Mouse (Mus musculus) adrenal gland, adult 18-20 months (tissue): ENCODE measurements around the gene Gm17660. TPM values are rescaled to one million over a fixed set of nuclear protein-coding genes. Genes with fewer than 3 reads are reported as not detected.

Source experiments
- DNase-seq, 2 experiments: peaks; one replicate each; pipeline ENCODE4 v3.0.0; 2021 to 2022; ENCODE audit warnings: low spot score in 2 of 2
- long read RNA-seq, 2 experiments: library from polyadenylated mRNA; stranded (forward); transcript quantifications; one replicate each; pipeline ENCODE4 v2.0.0; 2021
- total RNA-seq, 2 experiments: library from RNA; stranded (reverse); gene quantifications; 1 replicate in 1 of 2; 2 replicates in 1 of 2; pipeline ENCODE4 v1.2.3; 2021

Gm17660 gene
- not detected for total RNA-seq
- long read RNA-seq, experiment 1, result 0 reads
- long read RNA-seq, experiment 2, result 0 reads

- DNase-seq, result no peak
Measured at GRCm38 (mm10) chr5:104077508-104077907, at the start of gene Gm17660. Gene Gm17660, minus strand, starts transcription at chr5:104077608.

- no peak for DNase-seq
Measured at GRCm38 (mm10) chr5:104126561-104127320, 49.3 kb upstream of the Gm17660 start.

- DNase-seq, result no peak
Measured at GRCm38 (mm10) chr5:104124016-104124658, 46.7 kb upstream of the Gm17660 start.

GRCm38 (mm10) chr5:104115890-104116289 is 38.5 kb upstream of the Gm17660 start:
- no peak for DNase-seq

- DNase-seq, result peak in 1 of 2 experiments; percentile 41
Measured at GRCm38 (mm10) chr5:104115118-104115517, 37.7 kb upstream of the Gm17660 start.

- no peak for DNase-seq
Measured at GRCm38 (mm10) chr5:104113491-104114172, 36.2 kb upstream of the Gm17660 start, which contains the start of gene Sparcl1. Gene Sparcl1, minus strand, starts transcription at chr5:104113733.

- no peak for DNase-seq
Measured at GRCm38 (mm10) chr5:104112511-104112910, 35.1 kb upstream of the Gm17660 start.

GRCm38 (mm10) chr5:104112016-104112415 is 34.6 kb upstream of the Gm17660 start:
- no peak for DNase-seq

- no peak for DNase-seq
Measured at GRCm38 (mm10) chr5:104110171-104110920, 32.9 kb upstream of the Gm17660 start.

GRCm38 (mm10) chr5:104109516-104109915 is 32.1 kb upstream of the Gm17660 start:
- DNase-seq, result no peak

GRCm38 (mm10) chr5:104108879-104109369 is 31.5 kb upstream of the Gm17660 start:
- peak in 1 of 2 experiments; percentile 18 for DNase-seq

GRCm38 (mm10) chr5:104108127-104108875 is 30.9 kb upstream of the Gm17660 start:
- no peak for DNase-seq

GRCm38 (mm10) chr5:104104111-104104510 is 26.7 kb upstream of the Gm17660 start:
- DNase-seq, result no peak

GRCm38 (mm10) chr5:104103171-104103570 is 25.8 kb upstream of the Gm17660 start:
- DNase-seq, result no peak

- no peak for DNase-seq
Measured at GRCm38 (mm10) chr5:104101678-104102531, 24.5 kb upstream of the Gm17660 start.

GRCm38 (mm10) chr5:104096078-104096938 is 18.9 kb upstream of the Gm17660 start:
- DNase-seq, result no peak

- DNase-seq, result no peak
Measured at GRCm38 (mm10) chr5:104095416-104096077, 18.1 kb upstream of the Gm17660 start.

GRCm38 (mm10) chr5:104089751-104090150 is 12.3 kb upstream of the Gm17660 start:
- no peak for DNase-seq
